Mouse (Mus musculus): ENCODE results near the gene Miox. TPM values are rescaled to one million over a fixed set of nuclear protein-coding genes. Genes with fewer than 3 reads are reported as not detected.

Miox gene
- total RNA-seq, 2 experiments from 2014 or later: not detected

- no peak for DNase-seq (ENCODE audit: low spot score in 2 of 2)
Observed at GRCm38 (mm10) chr15:89363051-89363450, 28.9 kb downstream of the Miox start.

DNA sequence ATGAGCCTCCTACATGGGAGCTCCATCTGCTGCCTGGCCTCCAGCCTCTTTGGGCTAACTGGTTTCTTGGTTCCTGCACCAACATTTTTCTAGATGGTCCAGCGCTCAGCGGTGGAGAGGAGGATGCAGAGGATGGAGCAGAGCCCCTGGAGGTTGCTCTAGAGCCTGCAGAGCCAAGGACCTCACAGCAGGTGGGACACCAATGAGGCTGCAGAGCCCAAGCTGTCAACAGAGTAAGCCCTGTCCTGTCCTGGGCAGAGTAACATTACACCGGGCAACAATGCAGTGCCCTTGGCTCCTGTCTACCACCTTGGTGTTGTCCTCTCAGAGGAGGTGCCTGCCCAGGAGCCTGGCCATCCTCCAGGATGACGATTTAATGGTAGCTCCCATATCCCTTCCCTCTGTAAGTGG lies 30.9 kb downstream of the Miox start:
- no peak for DNase-seq (ENCODE audit: low spot score in 2 of 2)

DNA sequence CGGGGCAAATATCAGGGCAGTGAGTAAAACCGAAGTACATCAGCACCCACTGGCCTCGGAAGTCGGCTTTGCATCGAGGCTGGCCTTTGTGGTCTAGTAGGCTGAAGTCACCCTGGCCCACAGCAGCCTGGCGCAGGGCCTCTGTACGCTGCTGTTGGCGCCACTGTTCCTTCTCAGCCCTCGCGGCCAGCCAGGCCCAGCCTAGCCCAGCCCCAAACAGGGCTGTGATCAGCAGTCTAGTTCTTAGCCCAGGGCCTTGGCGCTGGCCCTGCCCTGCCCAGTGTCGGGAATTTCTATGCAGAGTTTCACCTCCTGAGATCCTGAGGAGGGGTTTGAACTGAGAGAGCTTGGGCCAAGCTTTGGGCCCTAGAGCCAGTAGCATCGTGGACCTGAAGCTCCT lies 37.9 kb downstream of the Miox start:
- no peak for DNase-seq (ENCODE audit: low spot score in 2 of 2)

DNA sequence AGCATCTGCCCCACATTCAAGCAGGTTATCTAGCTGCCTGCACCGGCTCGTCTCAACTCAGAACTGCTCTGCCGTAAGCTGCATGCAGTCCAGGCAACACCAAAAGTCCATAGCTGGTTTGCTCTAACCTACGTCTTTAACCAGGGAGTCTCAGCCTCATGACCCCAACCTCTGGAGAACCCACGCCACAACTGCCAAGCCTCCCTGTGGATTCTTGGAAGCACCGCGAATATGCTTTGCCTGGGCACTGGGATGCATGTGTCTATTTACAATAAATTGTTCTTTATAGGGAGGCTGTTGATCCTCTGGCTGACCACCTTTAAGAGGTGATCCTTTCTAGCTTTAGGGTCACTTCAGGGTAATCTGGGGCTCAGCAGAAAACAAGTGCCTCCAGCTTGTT lies 38.3 kb downstream of the Miox start:
- DNase-seq (ENCODE audit: low spot score in 2 of 2): no peak

DNA sequence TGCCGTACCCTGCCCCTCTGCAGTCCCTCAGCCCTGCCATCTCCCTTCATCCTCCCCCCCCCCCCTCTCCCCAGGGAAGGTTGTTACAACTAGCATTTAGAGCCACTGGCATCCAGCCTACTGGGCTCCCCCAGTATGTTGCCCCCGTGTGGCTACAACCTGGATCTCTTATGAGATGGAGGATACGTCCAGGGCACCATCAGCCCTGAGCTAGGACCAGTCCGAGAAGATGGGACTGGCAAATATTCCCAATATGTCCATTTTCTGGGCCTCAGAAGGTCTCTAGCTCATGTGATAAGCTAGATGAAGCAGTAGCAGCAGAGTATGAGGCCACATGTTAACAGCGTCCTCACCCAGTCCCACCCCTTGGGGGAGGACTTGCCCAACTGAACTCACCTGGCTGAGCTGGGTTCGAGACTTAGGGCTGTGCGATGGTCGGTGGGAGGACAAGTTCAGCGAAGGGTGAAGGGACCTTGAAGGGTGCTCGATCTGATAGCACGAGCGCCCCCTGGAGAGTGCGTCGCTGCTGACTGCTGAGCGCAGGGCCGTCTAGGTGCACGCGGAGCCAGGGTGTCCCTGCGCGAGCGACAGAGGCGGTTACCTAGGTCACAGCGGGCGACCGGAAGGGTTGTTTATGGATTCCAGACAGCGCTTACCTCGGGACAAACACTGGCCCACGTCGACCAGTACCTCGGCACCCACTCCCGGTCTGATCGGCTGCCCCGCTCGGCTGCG lies 39.0 kb downstream of the Miox start:
- DNase-seq (ENCODE audit: low spot score in 2 of 2): peak; percentile 81 to 84

- peak; percentile 93 to 96 for DNase-seq (ENCODE audit: low spot score in 2 of 2)
Observed at GRCm38 (mm10) chr15:89373762-89374248, 39.6 kb downstream of the Miox start, which contains the start of gene Sco2. TSS of gene Sco2 (minus strand) at chr15:89373846.

DNA sequence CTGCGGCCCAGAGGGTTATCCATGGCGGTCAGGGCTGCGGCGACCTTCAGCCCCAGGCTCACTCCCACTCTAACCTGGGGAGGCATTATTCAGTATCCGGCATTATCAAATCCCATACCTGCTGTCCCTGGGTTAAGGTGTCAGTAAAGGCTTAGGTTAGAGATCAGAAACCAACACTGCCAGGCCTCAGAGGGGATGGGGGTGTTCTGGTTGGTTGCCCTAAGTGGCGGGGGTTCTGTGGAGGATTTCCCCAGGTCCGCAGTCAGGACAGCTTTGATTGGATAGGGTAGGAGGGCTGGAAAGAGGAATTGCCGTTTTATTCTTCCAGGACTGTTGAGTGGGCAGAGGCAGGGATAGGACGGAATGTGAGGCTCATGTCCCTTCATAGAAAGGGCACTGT lies 40.1 kb downstream of the Miox start:
- DNase-seq (ENCODE audit: low spot score in 2 of 2): no peak

DNA sequence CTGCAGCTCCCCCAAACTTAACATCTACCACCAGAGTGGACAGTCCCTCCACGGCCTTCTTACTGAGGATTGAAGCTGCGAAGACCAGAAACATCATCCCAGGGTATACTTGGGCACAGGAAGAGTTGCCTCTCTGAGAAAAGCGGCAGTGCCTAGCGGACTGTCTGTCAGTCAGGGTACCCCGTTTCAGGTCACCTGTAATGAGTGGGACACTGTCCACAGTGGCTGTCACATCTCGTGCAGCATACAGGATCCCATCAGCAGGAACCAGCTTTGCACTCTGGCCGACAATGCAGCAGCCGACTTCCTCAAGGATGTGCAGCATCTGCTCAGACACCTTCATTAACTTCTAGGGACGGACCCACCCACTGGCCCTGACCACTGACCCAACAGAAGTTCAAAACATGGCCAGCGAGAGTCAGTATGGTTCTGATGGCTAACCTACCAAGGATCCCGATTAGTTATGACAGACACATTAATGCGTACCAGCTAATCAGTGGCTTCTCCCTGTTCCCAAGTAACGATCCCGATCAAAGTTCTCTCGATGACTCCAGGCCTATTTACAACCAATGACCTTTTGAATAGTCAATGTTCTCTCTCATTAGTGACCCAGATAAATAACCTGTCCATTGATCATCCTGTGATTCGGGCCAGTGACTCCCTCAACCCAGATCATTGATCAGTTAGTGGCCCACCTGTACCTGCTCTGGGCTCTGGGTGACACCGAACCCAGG lies 40.8 kb downstream of the Miox start:
- no peak for DNase-seq (ENCODE audit: low spot score in 2 of 2)

GRCm38 (mm10) chr15:89376040-89376439 lies 41.8 kb downstream of the Miox start:
- no peak for DNase-seq (ENCODE audit: low spot score in 2 of 2)

- DNase-seq (ENCODE audit: low spot score in 2 of 2): no peak
Observed at GRCm38 (mm10) chr15:89376957-89377356, 42.8 kb downstream of the Miox start, which contains the start of gene Tymp. TSS of gene Tymp (minus strand) at chr15:89377039.

- no peak for DNase-seq (ENCODE audit: low spot score in 2 of 2)
Observed at GRCm38 (mm10) chr15:89377362-89377761, 43.2 kb downstream of the Miox start.

GRCm38 (mm10) chr15:89377938-89378828 lies 44.0 kb downstream of the Miox start:
- no peak for DNase-seq (ENCODE audit: low spot score in 2 of 2)

DNA sequence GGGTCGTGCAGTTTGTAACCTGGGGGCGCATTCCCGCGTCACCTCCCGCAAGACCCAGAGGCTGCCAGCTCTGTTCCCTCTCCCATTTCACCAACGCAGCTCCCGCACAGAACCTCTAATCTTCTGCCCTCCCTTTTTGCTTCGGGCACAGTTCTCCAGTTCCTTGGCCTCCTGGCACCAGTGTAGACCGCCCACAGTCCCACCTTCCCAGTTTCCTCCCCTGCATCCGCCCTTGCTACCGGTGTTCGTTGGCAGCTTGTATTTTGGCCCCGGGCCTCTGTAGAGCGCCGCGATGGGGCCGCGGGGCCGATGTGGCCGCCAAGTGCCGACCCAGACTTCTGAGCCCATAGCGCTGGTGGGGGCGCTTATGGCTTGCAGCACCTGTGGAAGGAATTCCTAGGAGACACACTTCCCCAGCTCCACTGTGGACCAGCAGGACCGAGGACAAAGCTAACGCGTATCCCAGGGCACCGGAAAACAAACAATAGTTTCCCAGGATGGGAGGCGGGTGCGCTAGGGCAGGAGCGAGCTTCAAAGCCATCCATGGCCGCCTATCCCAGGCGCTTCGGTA lies 44.7 kb downstream of the Miox start, which contains the start of gene Odf3b:
TSS of gene Odf3b (minus strand) at position 452 of the 571 bp plus-strand sequence.
- no peak for DNase-seq (ENCODE audit: low spot score in 2 of 2)

GRCm38 (mm10) chr15:89379429-89379828 lies 45.2 kb downstream of the Miox start:
- DNase-seq (ENCODE audit: low spot score in 2 of 2): no peak

DNA sequence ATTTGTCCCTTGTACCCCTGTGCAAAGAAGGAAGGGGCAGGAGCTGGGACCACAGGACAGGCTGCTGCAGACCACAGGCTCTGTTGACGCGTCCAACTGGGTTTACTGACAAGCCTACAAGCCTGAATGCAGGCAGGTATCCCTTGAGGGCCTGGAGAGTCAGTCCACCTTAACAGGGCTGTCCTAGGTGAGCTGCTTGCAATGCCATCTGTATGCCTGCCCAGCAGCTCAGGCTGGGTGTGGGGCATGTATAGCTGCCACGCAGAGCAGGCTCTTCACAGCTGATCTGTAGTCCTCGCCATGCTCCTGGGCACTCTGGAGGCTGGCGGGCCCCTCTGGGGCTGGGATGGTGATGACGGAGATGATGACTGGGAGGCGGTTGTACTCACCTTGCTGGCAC lies 50.4 kb downstream of the Miox start, which contains the start of gene Klhdc7b:
TSS of gene Klhdc7b (plus strand) at position 301 of the 400 bp plus-strand sequence.
- DNase-seq (ENCODE audit: low spot score in 2 of 2): no peak

Small RNA genes within 50 kb of the gene (microRNA-seq; reads per million reads assigned to microRNA genes)
- gene Mir6959: 4.7 to 8.7 reads per million in 2 experiments

Other genes with a start within 250 kb of the Miox start
- gene Selenoo, start 245.3 kb upstream of the Miox start, total RNA-seq (2021): 10 to 100 TPM; 20.1 to 23.0 TPM
- 10 to 100 TPM; 31.4 to 34.6 TPM for gene Tubgcp6, start 211.3 kb upstream of the Miox start, total RNA-seq (2021)
- gene Hdac10, start 205.7 kb upstream of the Miox start, total RNA-seq (2021): 10 to 100 TPM; 15.2 to 15.8 TPM
- 1 to 10 TPM; 7.4 to 9.2 TPM for gene Mapk12, start 193.7 kb upstream of the Miox start, total RNA-seq (2021)
- gene Mapk11, start 184.8 kb upstream of the Miox start, total RNA-seq (2021): 10 to 100 TPM; 49.1 to 55.1 TPM
- gene Plxnb2, start 153.6 kb upstream of the Miox start, total RNA-seq (2021): 10 to 100 TPM; 47.3 to 54.9 TPM
- 10 to 100 TPM; 45.9 to 52.9 TPM for gene Dennd6b, start 137.9 kb upstream of the Miox start, total RNA-seq (2021)
- 100 to 1,000 TPM; 155 to 157 TPM for gene Ppp6r2, start 122.8 kb upstream of the Miox start, total RNA-seq (2021)
- 100 to 1,000 TPM; 204 to 220 TPM for gene Sbf1, start 19.1 kb upstream of the Miox start, total RNA-seq (2021)
- not detected for gene Adm2, start 11.7 kb upstream of the Miox start, total RNA-seq (2021)
- 10 to 100 TPM; 17.8 to 21.2 TPM for gene Lmf2, start 21.3 kb downstream of the Miox start, total RNA-seq (2021)
- gene Ncaph2, start 21.3 kb downstream of the Miox start, total RNA-seq (2021): 100 to 1,000 TPM; 111 to 119 TPM
- gene Sco2, start 39.4 kb downstream of the Miox start, total RNA-seq (2021): 10 to 100 TPM; 27.7 to 28.6 TPM
- 1 to 10 TPM; 1.5 TPM for gene Tymp, start 42.6 kb downstream of the Miox start, total RNA-seq (2021)
- 1 to 10 TPM; 2.0 to 2.1 TPM for gene Odf3b, start 44.9 kb downstream of the Miox start, total RNA-seq (2021)
- gene Klhdc7b, start 50.5 kb downstream of the Miox start, total RNA-seq (2021): 1 to 10 TPM in 1 of 2 experiments, under 1 TPM in 1; 0.82 to 1.0 TPM
- gene Syce3, start 76.1 kb downstream of the Miox start, total RNA-seq (2021): not detected
- 1 to 10 TPM; 1.9 to 2.3 TPM for gene Cpt1b, start 91.5 kb downstream of the Miox start, total RNA-seq (2021)
- gene C730034F03Rik, start 95.2 kb downstream of the Miox start, total RNA-seq (2021): 1 to 10 TPM; 1.6 to 2.0 TPM
- gene Gm44502, start 95.3 kb downstream of the Miox start, total RNA-seq (2021): under 1 TPM in 1 of 2 experiments, not detected in 1; 0.09 TPM
- gene Chkb, start 95.5 kb downstream of the Miox start, total RNA-seq (2021): 10 to 100 TPM; 42.7 to 45.2 TPM
- gene Mapk8ip2, start 119.5 kb downstream of the Miox start, total RNA-seq (2021): 100 to 1,000 TPM; 228 to 240 TPM
- 10 to 100 TPM; 30.6 to 31.7 TPM for gene Arsa, start 143.0 kb downstream of the Miox start, total RNA-seq (2021)
- gene Shank3, start 165.2 kb downstream of the Miox start, total RNA-seq (2021): 100 to 1,000 TPM; 220 TPM
- under 1 TPM; 0.79 to 0.89 TPM for gene Acr, start 233.9 kb downstream of the Miox start, total RNA-seq (2021)